Mouse (Mus musculus): ENCODE results near the gene Gm20671.

Gene Gm20671

GRCm38 (mm10) chr5:32693411-32693810, 133.5 kb downstream of the Gm20671 start:
- ATAC-seq (ENCODE audit: insufficient number of reproducible peaks, low FRiP score, low TSS enrichment), result no peak
